Mouse (Mus musculus): ENCODE measurements around the gene Copa.

DNA sequence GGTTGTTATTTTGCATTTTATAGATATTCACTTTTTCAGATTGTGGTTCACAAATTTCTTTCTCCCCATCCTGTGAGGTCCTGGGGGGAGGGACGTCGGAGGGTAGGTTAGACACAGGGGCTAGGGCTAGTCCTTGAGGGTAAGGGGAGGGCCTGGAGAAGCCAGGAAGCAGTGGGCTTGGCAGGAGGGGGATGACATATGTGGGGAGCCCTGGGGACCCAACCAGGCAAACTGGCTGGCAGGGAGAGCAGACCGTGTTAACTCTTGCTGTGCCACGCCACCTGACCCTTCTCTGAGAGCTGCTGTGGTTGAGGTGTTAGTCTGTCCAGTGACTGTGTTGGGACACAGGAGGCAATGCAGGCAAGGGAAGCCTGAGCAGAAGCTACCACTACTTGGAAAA, 21.7 kb upstream of the Copa start:
- TF ChIP-seq POLR2A (IDR thresholded peaks at IDR 0.05; ENCODE audit: borderline replicate concordance, extremely low read depth, low read depth, low read length) (no peak), CTCF (IDR thresholded peaks at IDR 0.05; ENCODE audit: insufficient read depth, low read length) (no peak)
